Mouse (Mus musculus): ENCODE results near the gene Yeats4. TPM values are rescaled to one million over a fixed set of nuclear protein-coding genes. Genes with fewer than 3 reads are reported as not detected.
A peak's percentile ranks its signal among the peaks of the same experiment; 100 is the strongest.

The Yeats4 gene
- polyA plus RNA-seq, 1 experiment from 2014 or later: 49.2 TPM

GRCm38 (mm10) chr10:117199701-117200100 is 24.6 kb downstream of the Yeats4 start:
- 73% methylated on average over 3 of the region's 3 CpGs for WGBS (ENCODE audit: insufficient replicate concordance)
- no peak for ATAC-seq (ENCODE audit: low read depth)
- no peak overlapping the region for H3K4me3 ChIP-seq (replicated peaks)
- no peak overlapping the region for H3K27ac ChIP-seq
- peaks cover 11% of the 10 kb centered on the region; the same call in 1 of the 2 replicates for H3K4me1 ChIP-seq (replicated peaks)
- peaks cover 9% of the 10 kb centered on the region; the same call in 1 of the 2 replicates for H3K27me3 ChIP-seq
- no peak overlapping the region for H3K4me2 ChIP-seq
- no peak overlapping the region for H3K9ac ChIP-seq
- no peaks in the 10 kb centered on the region for H3K9me3 ChIP-seq (replicated peaks)
- no peaks in the 10 kb centered on the region for H3K36me3 ChIP-seq
- no peak for DNase-seq

- Histone ChIP-seq H3K9ac (no peak overlapping the region), H3K27ac (no peak overlapping the region), H3K4me3 (replicated peaks) (no peak overlapping the region), H3K4me1 (replicated peaks) (0 out of 2 replicates have a peak, but pooled peaks cover 7% of the 10 kb centered on the region), H3K36me3 (no peaks in the 10 kb centered on the region), H3K4me2 (no peak overlapping the region), H3K27me3 (peaks cover 6% of the 10 kb centered on the region; the same call in 1 of the 2 replicates), H3K9me3 (replicated peaks) (no peaks in the 10 kb centered on the region)
- ATAC-seq (ENCODE audit: low read depth) (no peak), DNase-seq (no peak)
- WGBS (ENCODE audit: insufficient replicate concordance): 73% methylated on average over 3 of the region's 3 CpGs
Measured at GRCm38 (mm10) chr10:117196696-117197095, 27.6 kb downstream of the Yeats4 start.

GRCm38 (mm10) chr10:117195748-117196147 is 28.6 kb downstream of the Yeats4 start:
- no peaks in the 10 kb centered on the region for H3K36me3 ChIP-seq
- no peak for DNase-seq
- 0 out of 2 replicates have a peak, but pooled peaks cover 7% of the 10 kb centered on the region for H3K4me1 ChIP-seq (replicated peaks)
- no peak overlapping the region for H3K4me3 ChIP-seq (replicated peaks)
- no peak for ATAC-seq (ENCODE audit: low read depth)
- 88% methylated on average over 4 of the region's 4 CpGs for WGBS (ENCODE audit: insufficient replicate concordance)
- H3K9ac ChIP-seq: no peak overlapping the region
- no peak overlapping the region for H3K27ac ChIP-seq
- no peak overlapping the region for H3K4me2 ChIP-seq
- no peaks in the 10 kb centered on the region for H3K9me3 ChIP-seq (replicated peaks)
- peaks cover 6% of the 10 kb centered on the region; the same call in 1 of the 2 replicates for H3K27me3 ChIP-seq

GRCm38 (mm10) chr10:117195005-117195404 is 29.3 kb downstream of the Yeats4 start:
- no peak for ATAC-seq (ENCODE audit: low read depth)
- Histone ChIP-seq H3K36me3 (no peaks in the 10 kb centered on the region), H3K27ac (no peak overlapping the region), H3K9ac (no peak overlapping the region), H3K4me1 (replicated peaks) (0 out of 2 replicates have a peak, but pooled peaks cover 7% of the 10 kb centered on the region), H3K4me3 (replicated peaks) (no peak overlapping the region), H3K9me3 (replicated peaks) (no peaks in the 10 kb centered on the region), H3K4me2 (no peak overlapping the region), H3K27me3 (peaks cover 6% of the 10 kb centered on the region; the same call in 1 of the 2 replicates)
- no peak for DNase-seq
- WGBS (ENCODE audit: insufficient replicate concordance): 81% methylated on average over 12 of the region's 12 CpGs

- H3K4me1 ChIP-seq (replicated peaks): 0 out of 2 replicates have a peak, but pooled peaks cover 7% of the 10 kb centered on the region
- WGBS (ENCODE audit: insufficient replicate concordance): 75% methylated on average over 5 of the region's 5 CpGs
- ATAC-seq (ENCODE audit: low read depth): no peak
Measured at GRCm38 (mm10) chr10:117193364-117193763, 30.9 kb downstream of the Yeats4 start.

GRCm38 (mm10) chr10:117185399-117186089 is 38.8 kb downstream of the Yeats4 start:
- ATAC-seq (ENCODE audit: low read depth) (no peak), DNase-seq (no peak)
- no peak overlapping the region for H3K4me2 ChIP-seq
- H3K4me1 ChIP-seq (replicated peaks): peaks cover 22% of the 10 kb centered on the region
- no peaks in the 10 kb centered on the region for H3K9me3 ChIP-seq (replicated peaks)
- WGBS (ENCODE audit: insufficient replicate concordance): 45% methylated on average over 9 of the region's 9 CpGs
- H3K4me3 ChIP-seq (replicated peaks): no peak overlapping the region
- H3K36me3 ChIP-seq: no peaks in the 10 kb centered on the region
- no peaks in the 10 kb centered on the region for H3K27me3 ChIP-seq
- no peak overlapping the region for H3K27ac ChIP-seq
- H3K9ac ChIP-seq: no peak overlapping the region

More at GRCm38 (mm10) chr10:117193364-117193763, 30.9 kb downstream of the Yeats4 start:
- H3K27me3 ChIP-seq: no peaks in the 10 kb centered on the region
- no peak overlapping the region for H3K27ac ChIP-seq
- no peaks in the 10 kb centered on the region for H3K36me3 ChIP-seq
- no peak overlapping the region for H3K9ac ChIP-seq
- H3K9me3 ChIP-seq (replicated peaks): no peaks in the 10 kb centered on the region
- no peak for DNase-seq
- H3K4me3 ChIP-seq (replicated peaks): no peak overlapping the region
- no peak overlapping the region for H3K4me2 ChIP-seq

- 35% methylated on average over 3 of the region's 3 CpGs for WGBS (ENCODE audit: insufficient replicate concordance)
- H3K27ac ChIP-seq: no peak overlapping the region
Measured at GRCm38 (mm10) chr10:117181098-117181497, 43.2 kb downstream of the Yeats4 start.

GRCm38 (mm10) chr10:117174645-117175044 is 49.7 kb downstream of the Yeats4 start:
- Histone ChIP-seq H3K27me3 (no peaks in the 10 kb centered on the region), H3K27ac (peak overlapping the region; percentile 20), H3K9ac (no peak overlapping the region), H3K4me2 (peak overlapping the region; percentile 33; the same call in 1 of the 2 replicates), H3K9me3 (replicated peaks) (no peaks in the 10 kb centered on the region), H3K4me1 (replicated peaks) (peaks cover 37% of the 10 kb centered on the region), H3K36me3 (no peaks in the 10 kb centered on the region), H3K4me3 (replicated peaks) (no peak overlapping the region)
- 64% methylated on average over 12 of the region's 12 CpGs for WGBS (ENCODE audit: insufficient replicate concordance)
- ATAC-seq (ENCODE audit: low read depth) (no peak), DNase-seq (no peak)

More at GRCm38 (mm10) chr10:117181098-117181497, 43.2 kb downstream of the Yeats4 start:
- Histone ChIP-seq H3K36me3 (no peaks in the 10 kb centered on the region), H3K9ac (no peak overlapping the region), H3K9me3 (replicated peaks) (no peaks in the 10 kb centered on the region), H3K4me1 (replicated peaks) (peaks cover 19% of the 10 kb centered on the region), H3K27me3 (no peaks in the 10 kb centered on the region), H3K4me3 (replicated peaks) (no peak overlapping the region), H3K4me2 (no peak overlapping the region)
- DNase-seq (no peak), ATAC-seq (ENCODE audit: low read depth) (no peak)

GRCm38 (mm10) chr10:117173566-117174438 is 50.5 kb downstream of the Yeats4 start:
- ATAC-seq (ENCODE audit: low read depth) (peak; percentile 67), DNase-seq (no peak)
- Histone ChIP-seq H3K36me3 (no peaks in the 10 kb centered on the region), H3K4me1 (replicated peaks) (peaks cover 42% of the 10 kb centered on the region), H3K4me3 (replicated peaks) (peak overlapping the region; percentile 11; the same call in 1 of the 2 replicates), H3K27me3 (no peaks in the 10 kb centered on the region), H3K9ac (peak overlapping the region; percentile 26), H3K4me2 (peak overlapping the region; percentile 45), H3K9me3 (replicated peaks) (no peaks in the 10 kb centered on the region), H3K27ac (peak overlapping the region; percentile 29; the same call in 1 of the 2 replicates)
- 37% methylated on average over 13 of the region's 13 CpGs for WGBS (ENCODE audit: insufficient replicate concordance)

- 87% methylated on average over 1 of the region's 1 CpGs for WGBS (ENCODE audit: insufficient replicate concordance)
- H3K9ac ChIP-seq: no peak overlapping the region
- H3K4me1 ChIP-seq (replicated peaks): peaks cover 49% of the 10 kb centered on the region
- ATAC-seq (ENCODE audit: low read depth) (no peak), DNase-seq (no peak)
- H3K4me2 ChIP-seq: no peak overlapping the region
- no peaks in the 10 kb centered on the region for H3K9me3 ChIP-seq (replicated peaks)
- H3K27me3 ChIP-seq: no peaks in the 10 kb centered on the region
- no peaks in the 10 kb centered on the region for H3K36me3 ChIP-seq
- H3K27ac ChIP-seq: no peak overlapping the region
- no peak overlapping the region for H3K4me3 ChIP-seq (replicated peaks)
Measured at GRCm38 (mm10) chr10:117173111-117173510, 51.2 kb downstream of the Yeats4 start.

- no peak for ATAC-seq (ENCODE audit: low read depth)
Measured at GRCm38 (mm10) chr10:117172069-117172468, 52.2 kb downstream of the Yeats4 start.

More at GRCm38 (mm10) chr10:117172069-117172468, 52.2 kb downstream of the Yeats4 start:
- H3K9me3 ChIP-seq (replicated peaks): no peaks in the 10 kb centered on the region
- no peak overlapping the region for H3K4me2 ChIP-seq
- H3K4me3 ChIP-seq (replicated peaks): no peak overlapping the region
- H3K27me3 ChIP-seq: no peaks in the 10 kb centered on the region
- no peak for DNase-seq
- H3K27ac ChIP-seq: no peak overlapping the region
- no peaks in the 10 kb centered on the region for H3K36me3 ChIP-seq
- no peak overlapping the region for H3K9ac ChIP-seq
- WGBS (ENCODE audit: insufficient replicate concordance): 54% methylated on average over 3 of the region's 3 CpGs
- peaks cover 59% of the 10 kb centered on the region for H3K4me1 ChIP-seq (replicated peaks)
